Comparison of ENCODE assay signal across 11 mouse cellular contexts in genomic region chr8:125808826-125809225, GRCm38 (mm10).
DNase-seq lines count a peak whose midpoint lies in the region; ATAC-seq and TF ChIP-seq lines count a peak whose summit lies in the region.
"Had no signal": no experiment of that assay in that cellular context is flagged by ENCODE, and none has a peak within 500 bp of the region (broad histone marks: within the 10 kb centered on the region; RNA-seq: fewer than 3 reads in every experiment).

No protein-coding gene starts in this region.

- 0 out of 2 replicates have a peak overlapping the region, but pooled peaks have one; percentile 11 for H3K27ac ChIP-seq in heart, postnatal 0 days (ENCODE audit: low read depth)
- peak overlapping the region; percentile 55; the same call in 1 of the 2 replicates for H3K27ac ChIP-seq in limb, embryonic 13.5 days
- no peak overlapping the region for H3K27ac ChIP-seq in forebrain, postnatal 0 days (ENCODE audit: low read depth, low read length)

- no peaks in the 10 kb centered on the region for H3K9me3 ChIP-seq in heart, postnatal 0 days (replicated peaks; ENCODE audit: control insufficient read depth, low read length)
- H3K9me3 ChIP-seq in limb, embryonic 13.5 days, result no peaks in the 10 kb centered on the region
- H3K9me3 ChIP-seq in forebrain, postnatal 0 days (ENCODE audit: low read length), result no peaks in the 10 kb centered on the region

- no peak for DNase-seq in heart, postnatal 0 days (ENCODE audit: low spot score)
- DNase-seq in heart, postnatal 36 days, result no peak
- DNase-seq in cerebellum, adult 18-20 months, result peak; percentile 58 to 59
- peak; percentile 31 to 51 for DNase-seq in frontal cortex, postnatal 25 days (ENCODE audit: low spot score in 2 of 2)
- DNase-seq in adrenal gland, postnatal 25 days, result no peak
- DNase-seq in adrenal gland, postnatal 14 days, result no peak
- DNase-seq in forebrain, postnatal 0 days, result no peak
- DNase-seq: kidney, adult 9 months; lung, adult 2 months; midbrain, embryonic 14.5 days had no signal

- TF ChIP-seq CTCF in heart, postnatal 0 days (IDR thresholded peaks at IDR 0.05; ENCODE audit: low read depth), result no peak
- TF ChIP-seq CTCF in forebrain, postnatal 0 days (IDR thresholded peaks at IDR 0.05; ENCODE audit: low read depth), result no peak

- no peak overlapping the region for H3K4me2 ChIP-seq in heart, postnatal 0 days (ENCODE audit: low read depth, low read length)
- no peak overlapping the region for H3K4me2 ChIP-seq in limb, embryonic 13.5 days (replicated peaks)
- H3K4me2 ChIP-seq in forebrain, postnatal 0 days (ENCODE audit: low read depth), result no peak overlapping the region

- 68% methylated on average over 6 of the region's 6 CpGs for WGBS in heart, postnatal 0 days
- WGBS in limb, embryonic 13.5 days, result 57% methylated on average over 6 of the region's 6 CpGs
- WGBS in forebrain, postnatal 0 days, result 61% methylated on average over 6 of the region's 6 CpGs

- H3K4me3 ChIP-seq in heart, postnatal 0 days (ENCODE audit: low read depth, low read length), result no peak overlapping the region
- no peak overlapping the region for H3K4me3 ChIP-seq in limb, embryonic 13.5 days
- no peak overlapping the region for H3K4me3 ChIP-seq in forebrain, postnatal 0 days (ENCODE audit: low read depth, low read length)

- no peak for TF ChIP-seq EP300 in heart, postnatal 0 days (IDR thresholded peaks at IDR 0.05; ENCODE audit: low read depth)

- H3K36me3 ChIP-seq in heart, postnatal 0 days (replicated peaks; ENCODE audit: control insufficient read depth, insufficient read depth, low read length), result no peaks in the 10 kb centered on the region
- H3K36me3 ChIP-seq in limb, embryonic 13.5 days, result no peaks in the 10 kb centered on the region
- peaks cover 21% of the 10 kb centered on the region for H3K36me3 ChIP-seq in forebrain, postnatal 0 days (ENCODE audit: insufficient read depth)

- intact Hi-C loops in heart, postnatal 36 days (cut with DNase I), result no loop called here

- 0 out of 2 replicates have a peak, but pooled peaks cover 3% of the 10 kb centered on the region for H3K4me1 ChIP-seq in heart, postnatal 0 days (ENCODE audit: control insufficient read depth, insufficient read depth)
- H3K4me1 ChIP-seq in limb, embryonic 13.5 days, result peaks cover 7% of the 10 kb centered on the region
- no peaks in the 10 kb centered on the region for H3K4me1 ChIP-seq in forebrain, postnatal 0 days (ENCODE audit: insufficient read depth)

- H3K27me3 ChIP-seq in heart, postnatal 0 days (ENCODE audit: control insufficient read depth, insufficient read depth, low read length), result no peaks in the 10 kb centered on the region
- no peaks in the 10 kb centered on the region for H3K27me3 ChIP-seq in limb, embryonic 13.5 days
- no peaks in the 10 kb centered on the region for H3K27me3 ChIP-seq in forebrain, postnatal 0 days (ENCODE audit: insufficient read depth, low read length)

- no peak overlapping the region for H3K9ac ChIP-seq in heart, postnatal 0 days (replicated peaks; ENCODE audit: low read depth, low read length)
- H3K9ac ChIP-seq in limb, embryonic 13.5 days, result no peak overlapping the region; the same call in 1 of the 2 replicates
- H3K9ac ChIP-seq in forebrain, postnatal 0 days, result no peak overlapping the region

- ATAC-seq in heart, postnatal 0 days (ENCODE audit: insufficient read depth, low read depth), result no peak
- ATAC-seq in limb, embryonic 13.5 days (ENCODE audit: low FRiP score, low read depth), result no peak
- no peak for ATAC-seq in forebrain, postnatal 0 days

Comparison
In these comparisons a context has a peak if more than half of its experiments do, and no peak if none do; other contexts are left out.
1. DNase-seq: peak in cerebellum, adult 18-20 months (2 of 2) and frontal cortex, postnatal 25 days (2 of 2); none in heart, postnatal 0 days (single experiment), heart, postnatal 36 days (0 of 2), adrenal gland, postnatal 25 days (single experiment), adrenal gland, postnatal 14 days (single experiment) and forebrain, postnatal 0 days (single experiment).